Mouse (Mus musculus): ENCODE measurements around the gene Gm4450. TPM values are rescaled to one million over a fixed set of nuclear protein-coding genes. Genes with fewer than 3 reads are reported as not detected.

The Gm4450 gene
- 1 to 10 TPM in 1 of 2 experiments, not detected in 1; 1.2 TPM for polyA plus RNA-seq (2017; shearing (Covaris generic))

DNA sequence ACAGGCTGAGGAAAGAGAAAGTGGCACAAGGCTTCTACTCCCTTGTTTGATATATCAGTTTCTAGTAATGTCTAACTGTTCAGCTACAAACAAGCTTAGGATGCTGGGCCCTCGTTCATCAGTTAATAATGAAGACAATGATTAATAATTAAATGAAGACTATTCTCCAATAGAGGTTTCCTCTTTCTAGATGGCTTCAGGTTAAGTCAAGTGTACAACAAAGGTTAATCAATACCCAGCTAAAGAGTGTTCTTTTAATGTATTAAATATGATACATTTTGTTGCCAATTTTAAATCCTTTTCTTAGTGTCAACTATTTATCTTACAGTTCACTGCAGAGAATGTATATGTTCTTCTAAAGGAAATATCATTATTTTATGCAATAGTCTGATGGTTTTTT lies at the start of gene Gm4450:
Gene Gm4450 (minus strand): TSS at position 101 of the 400 bp plus-strand sequence.

Other genes with a start within 250 kb of the Gm4450 start
- not detected for gene Reg4, start 235.0 kb downstream of the Gm4450 start, polyA plus RNA-seq (2017; shearing (Covaris generic))
- under 1 TPM; 0.14 to 0.72 TPM for gene Hmgcs2, start 176.7 kb downstream of the Gm4450 start, polyA plus RNA-seq (2017; shearing (Covaris generic))
- 100 to 1,000 TPM; 149 to 165 TPM for gene Phgdh, start 117.1 kb downstream of the Gm4450 start, polyA plus RNA-seq (2017; shearing (Covaris generic))
- 1 to 10 TPM in 1 of 2 experiments, under 1 TPM in 1; 0.42 to 1.2 TPM for gene Zfp697, start 74.7 kb downstream of the Gm4450 start, polyA plus RNA-seq (2017; shearing (Covaris generic))
- not detected for gene Hsd3b4, start 53.4 kb upstream of the Gm4450 start, polyA plus RNA-seq (2017; shearing (Covaris generic))
- gene Gm10681, start 131.7 kb upstream of the Gm4450 start, polyA plus RNA-seq (2017; shearing (Covaris generic)) = not detected
- not detected for gene Hsd3b5, start 173.1 kb upstream of the Gm4450 start, polyA plus RNA-seq (2017; shearing (Covaris generic))